Mouse (Mus musculus): ENCODE data around the gene D17H6S53E. TPM values are rescaled to one million over a fixed set of nuclear protein-coding genes. Genes with fewer than 3 reads are reported as not detected.
"Not testable (repeated sequence)": the region's sequence is repeated elsewhere in the genome, so short reads cannot be mapped to it uniquely, and the experiment has no call there.

Gene D17H6S53E
- polyA plus RNA-seq, 1 experiment from 2014 or later, result 9.6 TPM

DNA sequence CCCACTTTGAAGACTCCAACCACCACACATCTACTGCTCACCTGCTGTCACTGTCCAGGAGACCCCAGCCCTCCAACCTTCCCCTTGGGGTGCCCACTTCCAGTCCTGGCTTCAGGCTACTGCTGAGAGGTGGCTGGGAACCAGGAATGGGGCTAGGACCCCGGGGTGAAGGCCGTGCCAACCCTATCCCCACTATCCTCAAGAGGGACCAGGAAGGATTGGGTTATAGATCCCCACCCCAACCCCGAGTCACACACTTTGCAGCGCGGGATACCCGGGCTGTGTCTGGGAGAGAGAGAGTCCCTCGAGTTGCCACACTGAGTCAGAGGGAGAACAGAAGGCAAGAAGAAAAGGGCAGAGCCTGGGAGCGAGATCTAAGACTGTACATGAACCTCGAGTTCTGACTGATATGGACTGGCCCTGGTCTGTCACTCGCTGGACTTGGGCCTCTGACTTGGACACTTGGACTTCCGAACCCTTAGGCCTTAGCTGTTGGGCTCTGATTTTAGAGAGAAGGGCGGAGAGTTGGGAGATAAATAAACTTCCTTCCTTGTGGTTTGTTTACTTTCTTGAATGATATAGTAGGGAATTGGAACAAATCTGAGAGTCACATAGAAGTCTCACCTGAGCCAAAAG, 1.8 kb upstream of the D17H6S53E start:
- H3K27me3 ChIP-seq; H3K27ac ChIP-seq; H3K9me3 ChIP-seq; H3K4me2 ChIP-seq; H3K9ac ChIP-seq; H3K4me3 ChIP-seq; ATAC-seq (ENCODE audit: borderline replicate concordance, extremely low read depth, low FRiP score, low TSS enrichment): not testable (repeated sequence)
- WGBS, result 89% methylated on average over 12 of the region's 12 CpGs
- H3K36me3 ChIP-seq, result peaks cover 15% of the 10 kb centered on the region; the same call in 1 of the 2 replicates
- H3K4me1 ChIP-seq, result peaks cover 48% of the 10 kb centered on the region

DNA sequence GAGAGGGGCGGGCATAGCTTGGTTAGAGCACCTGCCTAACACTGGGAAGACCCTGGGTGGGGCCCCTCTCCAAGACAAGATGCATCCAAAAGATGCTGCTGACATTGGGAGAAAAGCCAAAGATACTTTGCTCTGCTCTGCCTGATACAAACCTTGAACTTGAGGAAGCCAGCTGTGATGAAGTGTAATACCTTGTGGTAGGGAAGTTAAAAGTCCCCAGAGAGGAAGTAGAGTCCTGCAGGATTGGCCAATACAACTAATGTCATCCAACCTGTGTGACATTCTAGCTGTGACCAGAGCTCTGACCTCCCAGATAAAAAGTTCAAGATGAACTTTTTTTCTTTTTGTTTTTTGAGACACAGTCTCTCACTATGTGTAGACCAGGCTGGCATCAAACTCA, 1.1 kb upstream of the D17H6S53E start:
- WGBS, result 81% methylated on average over 1 of the region's 1 CpGs
- peaks cover 42% of the 10 kb centered on the region for H3K4me1 ChIP-seq

DNA sequence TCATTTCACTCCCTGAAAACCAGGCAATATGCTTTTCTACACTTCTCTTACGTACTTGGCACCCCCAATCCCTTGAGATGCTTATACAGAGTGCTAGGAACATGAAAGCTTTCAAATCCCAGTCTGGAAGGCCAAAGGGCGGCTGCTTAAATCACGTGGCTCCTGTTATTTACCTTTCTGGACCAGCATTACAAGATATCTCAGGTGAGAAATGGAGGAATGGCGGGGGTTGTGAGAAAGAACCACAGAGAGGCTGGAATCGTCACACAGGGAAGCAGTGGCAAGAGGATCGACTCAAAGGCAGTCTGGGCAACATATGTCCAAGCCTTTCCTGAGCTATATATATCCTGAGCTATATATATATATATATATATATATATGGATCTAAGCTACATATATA, 595 bp upstream of the D17H6S53E start:
- H3K4me3 ChIP-seq, result peak overlapping the region; percentile 67
- H3K9ac ChIP-seq, result peak overlapping the region; percentile 72
- peaks cover 37% of the 10 kb centered on the region for H3K4me1 ChIP-seq
- peak overlapping the region; percentile 69 for H3K4me2 ChIP-seq
- no peak for ATAC-seq (ENCODE audit: borderline replicate concordance, extremely low read depth, low FRiP score, low TSS enrichment)
- no peaks in the 10 kb centered on the region for H3K9me3 ChIP-seq
- H3K27me3 ChIP-seq, result no peaks in the 10 kb centered on the region
- WGBS, result 14% methylated on average over 6 of the region's 6 CpGs
- H3K27ac ChIP-seq, result peak overlapping the region; percentile 89
- H3K36me3 ChIP-seq, result peaks cover 10% of the 10 kb centered on the region; the same call in 1 of the 2 replicates

More for the DNA sequence above, 1.1 kb upstream of the D17H6S53E start:
- Histone ChIP-seq H3K27ac (peak overlapping the region; percentile 89; the same call in 1 of the 2 replicates), H3K9me3 (no peaks in the 10 kb centered on the region), H3K4me3 (peak overlapping the region; percentile 67; the same call in 1 of the 2 replicates), H3K4me2 (no peak overlapping the region; the same call in 1 of the 2 replicates), H3K9ac (no peak overlapping the region), H3K27me3 (no peaks in the 10 kb centered on the region), H3K36me3 (peaks cover 10% of the 10 kb centered on the region; the same call in 1 of the 2 replicates)
- ATAC-seq (ENCODE audit: borderline replicate concordance, extremely low read depth, low FRiP score, low TSS enrichment), result no peak

DNA sequence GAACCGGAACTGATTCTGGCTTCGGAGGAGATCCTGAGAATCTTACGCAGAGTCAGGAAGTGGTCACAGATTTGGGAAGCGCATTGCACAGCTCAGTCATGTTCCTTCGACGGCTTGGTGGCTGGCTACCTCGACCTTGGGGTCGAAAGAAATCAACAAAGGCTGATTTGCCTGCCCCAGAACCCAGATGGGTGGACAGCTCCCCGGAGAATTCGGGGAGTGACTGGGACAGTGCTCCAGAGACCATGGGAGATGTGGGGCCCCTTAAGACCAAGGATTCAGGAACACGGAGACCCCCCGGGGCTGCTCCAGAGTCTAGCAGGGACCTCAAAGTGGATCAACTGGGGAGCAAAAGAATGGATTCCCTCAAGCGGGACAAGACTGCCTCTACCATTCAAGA, 844 bp downstream of the D17H6S53E start:
- Histone ChIP-seq H3K9me3 (no peaks in the 10 kb centered on the region), H3K4me1 (peaks cover 34% of the 10 kb centered on the region), H3K36me3 (peaks cover 10% of the 10 kb centered on the region; the same call in 1 of the 2 replicates), H3K4me2 (peak overlapping the region; percentile 69), H3K9ac (peak overlapping the region; percentile 72; the same call in 1 of the 2 replicates), H3K27ac (0 out of 2 replicates have a peak overlapping the region, but pooled peaks have one; percentile 89), H3K27me3 (no peaks in the 10 kb centered on the region), H3K4me3 (peak overlapping the region; percentile 67)
- ATAC-seq (ENCODE audit: borderline replicate concordance, extremely low read depth, low FRiP score, low TSS enrichment), result no peak
- WGBS, result 54% methylated on average over 13 of the region's 13 CpGs

DNA sequence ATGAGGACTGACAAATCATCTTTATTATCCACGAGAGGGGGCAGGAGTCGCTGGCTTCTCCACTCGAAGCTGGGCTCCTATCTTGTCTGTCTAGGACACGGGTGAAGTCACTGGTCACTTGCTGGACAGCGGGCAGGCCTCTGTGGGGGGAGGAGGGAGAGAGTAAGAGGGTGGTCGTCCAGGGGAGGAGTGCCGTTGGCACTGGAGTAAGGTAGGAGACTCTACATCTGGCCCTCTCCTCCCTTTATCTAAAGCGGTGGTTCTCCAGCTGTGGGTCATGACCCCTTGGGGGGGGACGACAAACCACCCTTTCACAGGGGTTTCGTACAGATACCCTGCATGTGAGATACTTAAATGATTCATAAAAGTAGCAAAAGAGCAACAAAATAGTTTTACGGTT, 2.8 kb downstream of the D17H6S53E start:
- Histone ChIP-seq H3K36me3 (peaks cover 4% of the 10 kb centered on the region; the same call in 1 of the 2 replicates), H3K9me3 (no peaks in the 10 kb centered on the region), H3K27ac (no peak overlapping the region), H3K27me3 (no peaks in the 10 kb centered on the region), H3K4me3 (no peak overlapping the region), H3K9ac (no peak overlapping the region), H3K4me1 (peaks cover 32% of the 10 kb centered on the region), H3K4me2 (no peak overlapping the region)
- ATAC-seq (ENCODE audit: borderline replicate concordance, extremely low read depth, low FRiP score, low TSS enrichment), result no peak
- WGBS, result 53% methylated on average over 11 of the region's 11 CpGs

DNA sequence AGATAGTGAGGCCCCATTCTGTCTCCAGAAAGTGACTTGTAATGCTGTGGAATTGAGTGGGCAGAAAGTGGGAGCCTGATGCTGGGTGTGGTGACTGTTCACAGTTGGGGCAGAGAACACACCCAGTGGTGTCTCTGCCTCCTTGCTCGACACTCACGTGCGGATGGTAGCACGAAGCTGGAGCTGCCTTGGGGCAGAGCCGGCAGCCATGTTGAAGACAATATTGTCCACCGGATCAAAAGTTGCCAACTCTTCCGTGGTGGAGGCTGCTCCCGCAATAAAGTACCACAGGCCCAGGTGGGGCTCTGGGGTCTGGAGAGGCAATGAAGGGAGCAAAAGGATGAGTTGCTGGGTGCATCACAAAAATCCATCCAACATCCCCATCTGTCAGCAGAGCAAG, 4.9 kb downstream of the D17H6S53E start:
- no peak overlapping the region for H3K27ac ChIP-seq
- WGBS, result 91% methylated on average over 8 of the region's 8 CpGs

DNA sequence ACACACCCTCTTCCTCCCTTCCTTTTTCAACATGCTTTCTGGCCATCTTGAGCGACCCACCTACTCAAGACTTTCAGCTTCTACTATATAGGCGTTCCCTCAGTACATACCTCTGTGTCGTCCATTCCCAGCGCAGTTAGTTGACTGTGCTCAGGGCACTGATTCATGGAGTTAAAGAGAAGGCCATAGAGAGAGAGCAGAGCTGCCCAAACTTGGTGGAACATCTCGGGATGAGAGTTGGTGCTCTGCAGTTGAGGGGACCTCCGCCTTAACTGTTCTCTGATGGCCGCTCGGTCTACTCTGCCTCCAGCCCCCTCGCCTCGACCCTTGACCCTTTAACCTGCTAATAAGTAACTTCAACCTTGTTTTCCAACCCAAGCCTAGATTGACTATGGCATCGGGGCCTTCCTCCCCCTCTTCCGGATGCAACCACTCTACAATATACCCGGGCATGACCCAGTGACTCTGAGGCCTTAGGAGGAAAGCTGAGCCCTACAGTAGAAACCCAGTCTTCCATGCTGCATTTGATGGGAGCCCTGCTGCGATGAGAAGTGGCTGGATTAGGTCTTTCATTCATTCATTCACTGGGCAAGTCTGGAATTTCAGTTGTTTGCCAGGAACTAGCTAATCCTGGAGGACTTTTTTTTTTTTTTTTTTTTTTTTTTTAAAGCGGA, 5.5 kb downstream of the D17H6S53E start, which contains the start of gene Apom:
Gene Apom, minus strand, starts transcription at position 551 of the 674 bp plus-strand sequence.
- Histone ChIP-seq H3K4me2 (no peak within 1 kb of the TSS), H3K4me1 (peaks cover 23% of the 10 kb centered on the region), H3K9me3 (no peaks in the 10 kb centered on the region), H3K4me3 (no peak within 1 kb of the TSS), H3K27ac (no peak within 1 kb of the TSS), H3K9ac (no peak within 1 kb of the TSS), H3K27me3 (no peaks in the 10 kb centered on the region), H3K36me3 (no peaks in the 10 kb centered on the region; the same call in 1 of the 2 replicates)
- ATAC-seq (ENCODE audit: borderline replicate concordance, extremely low read depth, low FRiP score, low TSS enrichment), result no peak
- WGBS, result 72% methylated on average over 15 of the region's 15 CpGs

More for the DNA sequence above, 4.9 kb downstream of the D17H6S53E start:
- Histone ChIP-seq H3K4me3 (no peak overlapping the region), H3K36me3 (no peaks in the 10 kb centered on the region; the same call in 1 of the 2 replicates), H3K9ac (no peak overlapping the region), H3K27me3 (no peaks in the 10 kb centered on the region), H3K9me3 (no peaks in the 10 kb centered on the region), H3K4me2 (no peak overlapping the region), H3K4me1 (peaks cover 19% of the 10 kb centered on the region)
- ATAC-seq (ENCODE audit: borderline replicate concordance, extremely low read depth, low FRiP score, low TSS enrichment), result no peak

DNA sequence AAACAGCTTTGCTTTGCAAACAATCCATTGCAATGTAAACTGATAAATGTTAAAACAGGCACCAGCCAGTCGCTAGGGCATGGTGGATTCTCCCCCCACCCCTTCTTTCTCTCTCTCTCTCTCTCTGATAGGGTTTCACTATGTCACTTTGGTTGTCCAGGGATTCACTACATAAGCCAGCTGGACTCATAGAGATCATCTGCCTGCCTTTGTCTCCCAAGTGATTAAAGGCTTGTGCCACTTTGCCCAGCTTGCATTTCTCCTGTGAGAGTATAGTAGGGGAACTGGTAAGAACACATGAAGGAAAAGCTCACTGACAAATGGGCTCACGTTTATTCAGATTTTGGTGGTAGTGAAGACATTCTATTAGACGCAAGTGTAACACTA, 6.0 kb downstream of the D17H6S53E start:
- 60% methylated on average over 3 of the region's 3 CpGs for WGBS
- H3K4me2 ChIP-seq, result no peak overlapping the region

DNA sequence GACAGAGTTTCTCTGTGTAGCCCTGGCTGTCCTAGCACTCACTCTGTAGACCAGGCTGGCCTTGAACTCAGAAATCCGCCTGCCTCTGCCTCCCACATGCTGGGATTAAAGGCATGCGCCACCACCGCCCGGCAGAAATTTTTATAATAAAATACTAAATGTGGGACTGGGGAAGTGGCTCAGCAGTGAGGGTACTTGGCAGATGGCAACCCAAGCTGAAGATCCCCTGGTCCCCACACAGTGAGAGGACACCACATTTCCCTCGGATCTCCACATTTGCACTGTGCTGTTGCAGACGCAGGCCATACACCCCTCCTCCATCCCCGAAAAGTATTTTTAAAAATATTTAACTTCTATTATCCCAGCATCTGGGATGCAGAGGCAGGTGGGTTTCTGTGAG, 7.3 kb downstream of the D17H6S53E start:
- ATAC-seq (ENCODE audit: borderline replicate concordance, extremely low read depth, low FRiP score, low TSS enrichment), result no peak

More for the DNA sequence above, 6.0 kb downstream of the D17H6S53E start:
- ATAC-seq (ENCODE audit: borderline replicate concordance, extremely low read depth, low FRiP score, low TSS enrichment), result no peak
- Histone ChIP-seq H3K27me3 (no peaks in the 10 kb centered on the region), H3K27ac (no peak overlapping the region), H3K4me1 (peaks cover 23% of the 10 kb centered on the region), H3K36me3 (no peaks in the 10 kb centered on the region; the same call in 1 of the 2 replicates), H3K9ac (no peak overlapping the region), H3K4me3 (no peak overlapping the region), H3K9me3 (no peaks in the 10 kb centered on the region)

DNA sequence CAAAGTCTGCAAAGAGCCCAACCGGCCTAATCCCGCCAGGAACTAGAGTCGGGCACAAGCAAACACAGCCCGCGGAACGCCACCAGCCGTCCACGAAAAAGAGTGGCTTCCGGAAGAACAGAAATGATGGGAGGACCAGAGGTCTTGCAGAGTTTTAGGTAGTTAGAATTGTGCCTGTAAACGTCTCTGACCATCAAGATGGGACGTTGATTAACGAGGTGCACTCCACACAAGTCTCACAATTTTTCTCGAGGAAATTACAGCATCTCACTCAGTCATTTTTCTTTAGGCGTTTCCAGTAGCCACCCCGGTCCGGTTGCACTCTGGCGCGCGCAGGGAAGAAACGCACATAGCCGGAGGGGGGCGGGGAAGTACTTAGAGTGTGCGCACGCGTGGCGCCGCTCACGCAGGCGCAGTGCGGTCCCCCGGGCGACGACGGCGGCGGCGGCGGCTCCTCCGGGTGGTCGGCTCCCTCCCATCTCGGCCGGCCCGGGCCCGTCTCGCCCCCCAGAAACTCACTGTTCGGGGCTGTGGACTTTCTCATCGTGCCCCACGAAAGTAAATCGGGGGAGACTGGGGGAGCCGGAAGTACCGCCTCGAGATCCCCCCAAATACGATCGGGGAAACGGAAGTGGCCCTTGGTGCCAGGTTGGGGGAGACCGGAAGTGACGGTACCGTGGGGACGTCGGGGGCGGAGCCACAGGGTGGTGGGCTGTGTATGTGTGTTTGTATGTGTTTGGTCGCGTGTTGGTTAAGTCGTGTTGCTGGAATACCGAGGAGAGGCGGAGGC, 8.8 kb downstream of the D17H6S53E start, which contains the start of gene Bag6:
Gene Bag6, plus strand, starts transcription at position 378 of the 790 bp plus-strand sequence.
- peak within 1 kb of the TSS; percentile 78 for H3K9ac ChIP-seq
- H3K9me3 ChIP-seq, result no peaks in the 10 kb centered on the region
- peak within 1 kb of the TSS; percentile 79 for H3K4me2 ChIP-seq
- H3K27me3 ChIP-seq, result no peaks in the 10 kb centered on the region
- ATAC-seq (ENCODE audit: borderline replicate concordance, extremely low read depth, low FRiP score, low TSS enrichment), result peak; percentile 94
- peak within 1 kb of the TSS; percentile 94 for H3K27ac ChIP-seq
- under 1% methylated on average over 66 of the region's 66 CpGs for WGBS
- H3K36me3 ChIP-seq, result peaks cover 21% of the 10 kb centered on the region
- peak within 1 kb of the TSS; percentile 82 for H3K4me3 ChIP-seq
- peaks cover 19% of the 10 kb centered on the region for H3K4me1 ChIP-seq

More for the DNA sequence above, 7.3 kb downstream of the D17H6S53E start:
- H3K9ac ChIP-seq, result no peak overlapping the region
- H3K4me2 ChIP-seq, result no peak overlapping the region
- 95% methylated on average over 7 of the region's 7 CpGs for WGBS
- H3K27me3 ChIP-seq, result no peaks in the 10 kb centered on the region
- peaks cover 6% of the 10 kb centered on the region for H3K36me3 ChIP-seq
- no peak overlapping the region for H3K4me3 ChIP-seq
- H3K4me1 ChIP-seq, result peaks cover 19% of the 10 kb centered on the region
- H3K27ac ChIP-seq, result no peak overlapping the region
- no peaks in the 10 kb centered on the region for H3K9me3 ChIP-seq

DNA sequence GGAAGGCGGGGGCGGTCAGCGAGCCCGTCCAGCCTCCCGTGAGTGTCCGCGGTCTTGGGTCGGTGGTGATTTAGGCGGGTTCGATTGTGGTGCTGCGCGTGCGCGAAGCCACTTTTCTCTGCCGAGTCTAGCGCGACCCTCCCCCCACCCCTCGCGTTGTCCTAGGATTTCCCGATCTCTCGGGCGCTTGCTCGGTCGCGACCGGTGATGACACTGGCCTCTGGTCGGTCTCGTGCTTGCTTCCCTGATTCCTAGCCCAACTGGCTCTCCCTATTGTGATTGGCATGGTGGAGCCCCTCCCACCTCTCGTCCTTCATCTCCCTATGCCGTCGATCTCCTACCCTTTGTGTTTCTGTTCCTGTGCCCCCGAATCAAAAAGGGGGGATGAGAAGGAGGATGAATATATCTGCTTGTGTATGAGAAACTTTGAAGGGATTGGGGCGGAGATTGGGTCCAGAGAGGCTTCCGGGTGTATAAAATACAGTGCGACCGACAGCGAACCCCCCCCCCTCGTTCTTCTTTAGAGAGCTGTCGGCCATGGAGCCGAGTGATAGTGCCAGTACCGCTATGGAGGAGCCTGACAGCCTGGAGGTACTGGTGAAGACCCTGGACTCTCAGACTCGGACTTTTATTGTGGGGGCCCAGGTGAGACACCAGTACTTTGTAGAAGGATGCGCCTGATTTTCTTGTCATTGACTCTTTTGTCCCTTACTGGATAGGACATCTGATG, 9.6 kb downstream of the D17H6S53E start:
- Histone ChIP-seq H3K4me1 (peaks cover 19% of the 10 kb centered on the region), H3K27me3 (no peaks in the 10 kb centered on the region), H3K4me2 (peak overlapping the region; percentile 79), H3K4me3 (peak overlapping the region; percentile 82), H3K27ac (peak overlapping the region; percentile 94), H3K9ac (peak overlapping the region; percentile 78), H3K36me3 (peaks cover 28% of the 10 kb centered on the region), H3K9me3 (no peaks in the 10 kb centered on the region)
- ATAC-seq (ENCODE audit: borderline replicate concordance, extremely low read depth, low FRiP score, low TSS enrichment), result peak; percentile 53
- under 1% methylated on average over 43 of the region's 43 CpGs for WGBS

All from lung, embryonic 15.5 days (tissue).